ENCODE assay signal across 18 mouse cellular contexts in the genomic region with DNA sequence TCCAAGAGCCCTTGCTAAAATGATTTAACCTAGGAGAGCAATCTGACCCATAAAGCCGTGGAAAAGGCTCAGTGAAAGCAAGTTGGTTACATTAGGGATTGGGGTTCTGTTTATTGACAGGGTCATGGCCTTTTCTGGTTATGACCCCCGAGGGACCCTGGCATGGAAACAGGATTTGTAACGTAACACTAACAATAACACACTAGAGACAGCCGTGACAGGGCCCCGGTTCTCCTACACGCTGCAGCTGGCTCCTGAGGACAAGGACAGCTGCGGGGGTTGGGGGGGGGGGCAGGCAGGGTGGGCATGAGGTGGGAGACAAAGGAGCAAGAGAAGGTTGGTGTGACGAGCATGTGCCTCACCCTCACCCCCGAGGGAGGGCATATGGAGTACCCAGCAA.
DNase-seq lines count a peak whose midpoint lies in the region; ATAC-seq and TF ChIP-seq lines count a peak whose summit lies in the region.
"Had no signal": no experiment of that assay in that cellular context is flagged by ENCODE, and none has a peak within 500 bp of the region (broad histone marks: within the 10 kb centered on the region; RNA-seq: fewer than 3 reads in every experiment).

No protein-coding gene starts in this region.

- no peak for DNase-seq in kidney, adult 2 months
- DNase-seq in thymus, postnatal 4 days, result peak; percentile 55
- DNase-seq in thymus, adult 18-20 months, result no peak
- peak; percentile 60 for DNase-seq in embryonic facial prominence, embryonic 11.5 days (ENCODE audit: low spot score)
- peak; percentile 27 for DNase-seq in yolk sac, embryonic 10.5 days (ENCODE audit: low spot score)
- DNase-seq: cerebellum, adult 8-10 months; kidney, adult 9 months; right cerebral cortex, postnatal 25 days had no signal

- TF ChIP-seq CTCF in kidney, adult 2 months (conservative IDR thresholded peaks at IDR 0.05; ENCODE audit: insufficient read depth, insufficient read length, low read depth, low read length), result no peak

- 20% methylated on average over 9 of the region's 9 CpGs for WGBS in kidney, embryonic 16.5 days
- WGBS in kidney, adult 2 months, result 35% methylated on average over 9 of the region's 9 CpGs
- 18% methylated on average over 9 of the region's 9 CpGs for WGBS in embryonic facial prominence, embryonic 11.5 days
- WGBS in forebrain, embryonic 13.5 days, result 71% methylated on average over 7 of the region's 9 CpGs

- TF ChIP-seq POLR2A in kidney, adult 2 months (IDR thresholded peaks at IDR 0.05; ENCODE audit: low read depth, low read length), result no peak

- peak; percentile 28; the same call in 1 of the 2 replicates for ATAC-seq in kidney, embryonic 16.5 days (ENCODE audit: low FRiP score, low TSS enrichment)
- 0 out of 2 replicates have a peak, but pooled peaks have one; percentile 9 for ATAC-seq in embryonic facial prominence, embryonic 11.5 days (replicated peaks; ENCODE audit: insufficient number of reproducible peaks, low FRiP score, low TSS enrichment, low read depth)
- ATAC-seq in inflammation-experienced regulatory T-cells, adult 6 months, result no peak
- ATAC-seq in forebrain, embryonic 13.5 days, result no peak
- ATAC-seq: forebrain, embryonic 14.5 days; hindbrain, postnatal 0 days; midbrain, embryonic 13.5 days had no signal

- H3K9ac ChIP-seq in kidney, embryonic 16.5 days (replicated peaks; ENCODE audit: low read length), result no peak overlapping the region
- no peak overlapping the region for H3K9ac ChIP-seq in embryonic facial prominence, embryonic 11.5 days (replicated peaks; ENCODE audit: low read length)
- H3K9ac ChIP-seq in forebrain, embryonic 13.5 days, result no peak overlapping the region
- H3K9ac ChIP-seq: heart, embryonic 13.5 days; limb, embryonic 15.5 days; liver, embryonic 15.5 days; midbrain, embryonic 13.5 days had no signal

- no peak overlapping the region for H3K4me2 ChIP-seq in kidney, embryonic 16.5 days (replicated peaks; ENCODE audit: low read depth, low read length)
- H3K4me2 ChIP-seq in embryonic facial prominence, embryonic 11.5 days (ENCODE audit: low read depth, low read length), result no peak overlapping the region
- H3K4me2 ChIP-seq in forebrain, embryonic 13.5 days, result no peak overlapping the region
- H3K4me2 ChIP-seq: heart, embryonic 13.5 days; limb, embryonic 15.5 days; liver, embryonic 15.5 days; midbrain, embryonic 13.5 days had no signal

- no peaks in the 10 kb centered on the region for H3K27me3 ChIP-seq in kidney, embryonic 16.5 days (ENCODE audit: insufficient read depth, low read length)
- no peaks in the 10 kb centered on the region for H3K27me3 ChIP-seq in kidney, adult 2 months (replicated peaks; ENCODE audit: control insufficient read depth, insufficient read depth, low read length)
- H3K27me3 ChIP-seq in embryonic facial prominence, embryonic 11.5 days (ENCODE audit: control insufficient read depth, insufficient read depth, low read length), result no peaks in the 10 kb centered on the region
- peaks cover 8% of the 10 kb centered on the region; the same call in 1 of the 2 replicates for H3K27me3 ChIP-seq in forebrain, embryonic 13.5 days
- H3K27me3 ChIP-seq: heart, embryonic 13.5 days; liver, embryonic 15.5 days had no signal

- no peak overlapping the region for H3K4me3 ChIP-seq in kidney, embryonic 16.5 days (ENCODE audit: low read length)
- H3K4me3 ChIP-seq in kidney, adult 2 months (ENCODE audit: insufficient read depth, low read depth, low read length), result no peak overlapping the region
- H3K4me3 ChIP-seq in embryonic facial prominence, embryonic 11.5 days (ENCODE audit: low read depth, low read length), result no peak overlapping the region
- no peak overlapping the region for H3K4me3 ChIP-seq in forebrain, embryonic 13.5 days
- H3K4me3 ChIP-seq: erythroblast, embryonic 14.5 days; heart, embryonic 13.5 days; limb, embryonic 15.5 days; liver, embryonic 15.5 days; midbrain, embryonic 13.5 days had no signal

- H3K36me3 ChIP-seq in kidney, embryonic 16.5 days (ENCODE audit: insufficient read depth, low read length), result no peaks in the 10 kb centered on the region
- H3K36me3 ChIP-seq in kidney, adult 2 months (ENCODE audit: control insufficient read depth, insufficient read depth, low read length), result no peaks in the 10 kb centered on the region
- no peaks in the 10 kb centered on the region for H3K36me3 ChIP-seq in embryonic facial prominence, embryonic 11.5 days (replicated peaks; ENCODE audit: control insufficient read depth, insufficient read depth, low read depth, low read length)
- H3K36me3 ChIP-seq in forebrain, embryonic 13.5 days (ENCODE audit: poor library complexity, severe bottlenecking), result no peaks in the 10 kb centered on the region
- H3K36me3 ChIP-seq: heart, embryonic 13.5 days; limb, embryonic 15.5 days; liver, embryonic 15.5 days; midbrain, embryonic 13.5 days had no signal

- no peaks in the 10 kb centered on the region for H3K9me3 ChIP-seq in kidney, embryonic 16.5 days (ENCODE audit: low read length)
- no peaks in the 10 kb centered on the region for H3K9me3 ChIP-seq in embryonic facial prominence, embryonic 11.5 days (replicated peaks; ENCODE audit: control insufficient read depth, low read length)
- no peaks in the 10 kb centered on the region for H3K9me3 ChIP-seq in forebrain, embryonic 13.5 days (replicated peaks)
- H3K9me3 ChIP-seq: heart, embryonic 13.5 days; limb, embryonic 15.5 days; liver, embryonic 15.5 days; midbrain, embryonic 13.5 days had no signal

- peaks cover 12% of the 10 kb centered on the region for H3K4me1 ChIP-seq in kidney, embryonic 16.5 days (ENCODE audit: insufficient read depth, low read length)
- H3K4me1 ChIP-seq in kidney, adult 2 months (ENCODE audit: control insufficient read depth, insufficient read depth, low read length), result 0 out of 2 replicates have a peak, but pooled peaks cover 4% of the 10 kb centered on the region
- H3K4me1 ChIP-seq in embryonic facial prominence, embryonic 11.5 days (ENCODE audit: control insufficient read depth, insufficient read depth, low read length), result no peaks in the 10 kb centered on the region
- H3K4me1 ChIP-seq in forebrain, embryonic 13.5 days, result 0 out of 2 replicates have a peak, but pooled peaks cover 3% of the 10 kb centered on the region
- H3K4me1 ChIP-seq: liver, embryonic 15.5 days had no signal

- H3K27ac ChIP-seq in kidney, embryonic 16.5 days (ENCODE audit: low read length), result no peak overlapping the region
- no peak overlapping the region for H3K27ac ChIP-seq in kidney, adult 2 months (ENCODE audit: insufficient read depth, low read depth, low read length)
- H3K27ac ChIP-seq in embryonic facial prominence, embryonic 11.5 days (replicated peaks; ENCODE audit: low read depth, low read length), result no peak overlapping the region
- no peak overlapping the region for H3K27ac ChIP-seq in forebrain, embryonic 13.5 days
- H3K27ac ChIP-seq: heart, embryonic 13.5 days; hindbrain, postnatal 0 days; limb, embryonic 15.5 days; liver, embryonic 15.5 days; midbrain, embryonic 13.5 days had no signal

Comparison
In these comparisons a context has a peak if more than half of its experiments do, and no peak if none do; other contexts are left out.
1. DNase-seq: peak in thymus, postnatal 4 days (single experiment), embryonic facial prominence, embryonic 11.5 days (single experiment) and yolk sac, embryonic 10.5 days (single experiment); none in kidney, adult 2 months (single experiment) and thymus, adult 18-20 months (0 of 2).
2. ATAC-seq: peak in kidney, embryonic 16.5 days (single experiment) and embryonic facial prominence, embryonic 11.5 days (single experiment); none in inflammation-experienced regulatory T-cells, adult 6 months (single experiment) and forebrain, embryonic 13.5 days (single experiment).